Mouse (Mus musculus) embryo, embryonic 10.5 days (tissue): Measurements from ENCODE around the gene Sema3f.
A peak's percentile ranks its signal among the peaks of the same experiment; 100 is the strongest.

Experiments
- DNase-seq: peaks from one replicate; pipeline ENCODE4 v3.0.0-alpha.2; 2015; ENCODE audit warnings: low spot score

Gene Sema3f

GRCm38 (mm10) chr9:107692785-107693184 is 17.5 kb downstream of the Sema3f start:
- no peak for DNase-seq

GRCm38 (mm10) chr9:107690391-107690790 is 19.9 kb downstream of the Sema3f start:
- no peak for DNase-seq

GRCm38 (mm10) chr9:107688939-107689338 is 21.3 kb downstream of the Sema3f start:
- DNase-seq = no peak

- no peak for DNase-seq
Measured at GRCm38 (mm10) chr9:107688415-107688814, 21.9 kb downstream of the Sema3f start.

- peak; percentile 75 for DNase-seq
Measured at GRCm38 (mm10) chr9:107685231-107685981, 24.9 kb downstream of the Sema3f start.

GRCm38 (mm10) chr9:107682405-107682804 is 27.9 kb downstream of the Sema3f start:
- no peak for DNase-seq

- no peak for DNase-seq
Measured at GRCm38 (mm10) chr9:107679501-107679900, 30.8 kb downstream of the Sema3f start, which contains the start of gene Gnat1. TSS of gene Gnat1 (minus strand) at chr9:107679712.

- no peak for DNase-seq
Measured at GRCm38 (mm10) chr9:107678861-107679260, 31.4 kb downstream of the Sema3f start.

- DNase-seq = peak; percentile 89
Measured at GRCm38 (mm10) chr9:107677819-107678526, 32.3 kb downstream of the Sema3f start.

GRCm38 (mm10) chr9:107677091-107677784 is 33.0 kb downstream of the Sema3f start:
- DNase-seq = peak; percentile 72

GRCm38 (mm10) chr9:107676302-107676701 is 34.0 kb downstream of the Sema3f start:
- DNase-seq = no peak

- peak; percentile 86 for DNase-seq
Measured at GRCm38 (mm10) chr9:107675671-107676301, 34.5 kb downstream of the Sema3f start.

GRCm38 (mm10) chr9:107674609-107675429 is 35.5 kb downstream of the Sema3f start:
- no peak for DNase-seq

- DNase-seq = no peak
Measured at GRCm38 (mm10) chr9:107670259-107670658, 40.0 kb downstream of the Sema3f start.

GRCm38 (mm10) chr9:107669480-107669945 is 40.8 kb downstream of the Sema3f start, which contains the start of gene Slc38a3:
TSS of gene Slc38a3 (minus strand) at chr9:107669530.
- DNase-seq = no peak

- DNase-seq = no peak
Measured at GRCm38 (mm10) chr9:107668916-107669315, 41.4 kb downstream of the Sema3f start.

- DNase-seq = no peak
Measured at GRCm38 (mm10) chr9:107668011-107668410, 42.3 kb downstream of the Sema3f start.

- DNase-seq = peak; percentile 86
Measured at GRCm38 (mm10) chr9:107667219-107667618, 43.1 kb downstream of the Sema3f start.

GRCm38 (mm10) chr9:107666751-107667205 is 43.5 kb downstream of the Sema3f start:
- peak; percentile 51 for DNase-seq

GRCm38 (mm10) chr9:107665308-107665707 is 45.0 kb downstream of the Sema3f start:
- no peak for DNase-seq

- DNase-seq = no peak
Measured at GRCm38 (mm10) chr9:107663525-107663924, 46.8 kb downstream of the Sema3f start.
